Mouse (Mus musculus) telencephalon, adult 2 months (tissue): ENCODE data around the gene Ano1.

Source experiments
- DNase-seq: peaks from one replicate; pipeline ENCODE4 v3.0.0-alpha.2; 2011; ENCODE audit warnings: low read depth, low spot score

Gene Ano1

GRCm38 (mm10) chr7:144768845-144769244 is 17.1 kb upstream of the Ano1 start:
- no peak for DNase-seq

GRCm38 (mm10) chr7:144764537-144765282 is 12.9 kb upstream of the Ano1 start:
- DNase-seq = no peak

- no peak for DNase-seq
Measured at GRCm38 (mm10) chr7:144764013-144764412, 12.2 kb upstream of the Ano1 start.

- DNase-seq = no peak
Measured at GRCm38 (mm10) chr7:144762496-144763235, 10.9 kb upstream of the Ano1 start.

GRCm38 (mm10) chr7:144760228-144760627 is 8.5 kb upstream of the Ano1 start:
- DNase-seq = no peak

GRCm38 (mm10) chr7:144759455-144759854 is 7.7 kb upstream of the Ano1 start:
- DNase-seq = no peak

GRCm38 (mm10) chr7:144755511-144756378 is 4.0 kb upstream of the Ano1 start:
- no peak for DNase-seq

GRCm38 (mm10) chr7:144754722-144755121 is 2.9 kb upstream of the Ano1 start:
- DNase-seq = no peak

- DNase-seq = no peak
Measured at GRCm38 (mm10) chr7:144753657-144754031, 1.9 kb upstream of the Ano1 start.

GRCm38 (mm10) chr7:144752919-144753656 is 1.3 kb upstream of the Ano1 start:
- no peak for DNase-seq

- no peak for DNase-seq
Measured at GRCm38 (mm10) chr7:144747756-144748155, 4.0 kb downstream of the Ano1 start.

- DNase-seq = no peak
Measured at GRCm38 (mm10) chr7:144746466-144746865, 5.3 kb downstream of the Ano1 start.

- no peak for DNase-seq
Measured at GRCm38 (mm10) chr7:144743874-144744273, 7.9 kb downstream of the Ano1 start.

- peak; percentile 4 for DNase-seq
Measured at GRCm38 (mm10) chr7:144740643-144741042, 11.1 kb downstream of the Ano1 start.

- no peak for DNase-seq
Measured at GRCm38 (mm10) chr7:144739810-144740209, 12.0 kb downstream of the Ano1 start.

GRCm38 (mm10) chr7:144738357-144738798 is 13.4 kb downstream of the Ano1 start:
- DNase-seq = no peak

GRCm38 (mm10) chr7:144731897-144732291 is 19.9 kb downstream of the Ano1 start:
- DNase-seq = no peak

GRCm38 (mm10) chr7:144731182-144731896 is 20.4 kb downstream of the Ano1 start:
- no peak for DNase-seq

GRCm38 (mm10) chr7:144724283-144724682 is 27.5 kb downstream of the Ano1 start:
- no peak for DNase-seq

GRCm38 (mm10) chr7:144719956-144720355 is 31.8 kb downstream of the Ano1 start:
- DNase-seq = no peak

GRCm38 (mm10) chr7:144717736-144718135 is 34.0 kb downstream of the Ano1 start:
- DNase-seq = no peak
